Mouse (Mus musculus): ENCODE data around the gene Matn4.

- no peak for TF ChIP-seq CTCF (IDR thresholded peaks at IDR 0.05; ENCODE audit: low read depth)
- no peak for TF ChIP-seq EP300 (optimal IDR thresholded peaks at IDR 0.05)
Measured at GRCm38 (mm10) chr2:164443460-164444000, 38.6 kb upstream of the Matn4 start, which contains the start of gene Sdc4.

All from stomach, postnatal 0 days (tissue).